Mouse (Mus musculus): ENCODE data around the gene Dab2ip.

DNA sequence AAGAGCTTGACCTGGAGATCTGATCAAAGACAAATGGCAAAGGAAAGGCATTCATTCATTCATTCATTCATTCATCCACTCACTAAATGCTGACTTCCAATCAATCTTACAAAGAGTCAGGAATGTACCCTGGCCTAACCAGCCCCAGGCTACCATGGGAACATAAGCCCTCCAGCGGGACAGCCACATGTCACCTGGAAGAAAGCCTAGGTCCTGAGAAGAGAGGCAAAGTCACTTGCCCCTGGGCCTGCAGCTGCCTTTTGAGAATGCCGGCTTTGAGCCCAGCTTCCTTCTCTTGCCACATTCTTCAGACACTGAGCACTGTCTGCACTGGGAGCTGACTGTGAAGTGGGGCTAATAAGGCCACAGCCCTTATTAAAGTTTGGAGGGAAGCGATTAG is 56.3 kb downstream of the Dab2ip start:
- TF ChIP-seq POLR2A (IDR thresholded peaks at IDR 0.05; ENCODE audit: low read depth, low read length) (no peak), ZC3H11A (IDR thresholded peaks at IDR 0.05; ENCODE audit: low read depth, low read length) (no peak), ETS1 (conservative IDR thresholded peaks at IDR 0.05; ENCODE audit: low read depth, low read length) (no peak)
